Mouse (Mus musculus) Patski (cell line): ENCODE data around the gene Flywch2. TPM values are rescaled to one million over a fixed set of nuclear protein-coding genes. Genes with fewer than 3 reads are reported as not detected.
"Not testable (repeated sequence)": the region's sequence is repeated elsewhere in the genome, so short reads cannot be mapped to it uniquely, and the experiment has no call there.

Experiments
- ATAC-seq: fragments of 100-300 bp; one replicate; pipeline ENCODE4 v1.8.0; 2021
- CTCF ChIA-PET: fragments of 350-600 bp; sonication (Branson Sonifier 250); formaldehyde crosslinking; loops from one replicate; lab custom pipeline; 2022; ENCODE audit warnings: inconsistent platforms; lab: Charles Lee
- POLR2A ChIA-PET: fragments of 350-600 bp; sonication (Branson Sonifier 250); formaldehyde crosslinking; loops from one replicate; lab custom pipeline; 2022; ENCODE audit warnings: antibody characterized with exemption, inconsistent platforms; lab: Charles Lee
- DNase-seq: peaks from one replicate; pipeline ENCODE4 v3.0.0-alpha.2; 2011; ENCODE audit warnings: low read depth, low spot score
- H3K27me3 ChIP-seq: fragments of 371-371 bp; one replicate; pipeline ENCODE4 v1.5.1; 2021
- CTCF ChIP-seq: fragments of 100-300 bp; IDR thresholded peaks from one replicate; pipeline ENCODE4 v1.5.1; 2021
- in situ Hi-C: fragments of 300-500 bp; cut with MboI; formaldehyde crosslinking; loops from 3 replicates; pipeline ENCODE4 v1.11.1; 2018; ENCODE audit warnings: low pct_unique_long_range_greater_than_20kb, mixed read lengths
- polyA plus RNA-seq: library from polyadenylated mRNA; unstranded; gene quantifications from one replicate; pipeline ENCODE4 v1.2.3, GENCODE M21; 2021

Flywch2 gene
- polyA plus RNA-seq, 1 experiment from 2014 or later: 7.9 TPM

- CTCF ChIA-PET: interaction anchor here (0.7 to 2.6 kb wide), 12 partner anchors 19 to 187 kb away, joined by 3 to 6 read pairs (median 4); partner anchors contain the start of genes Elob, Prss32 and Prss41
- POLR2A ChIA-PET: interaction anchor here (1.5 to 1.6 kb wide), 2 partner anchors 15 to 30 kb away, joined by 3 to 4 read pairs; no protein-coding TSS in a partner anchor
These were observed 12.2 kb downstream of the Flywch2 start for GRCm38 (mm10) chr17:23773676-23774075.

DNA sequence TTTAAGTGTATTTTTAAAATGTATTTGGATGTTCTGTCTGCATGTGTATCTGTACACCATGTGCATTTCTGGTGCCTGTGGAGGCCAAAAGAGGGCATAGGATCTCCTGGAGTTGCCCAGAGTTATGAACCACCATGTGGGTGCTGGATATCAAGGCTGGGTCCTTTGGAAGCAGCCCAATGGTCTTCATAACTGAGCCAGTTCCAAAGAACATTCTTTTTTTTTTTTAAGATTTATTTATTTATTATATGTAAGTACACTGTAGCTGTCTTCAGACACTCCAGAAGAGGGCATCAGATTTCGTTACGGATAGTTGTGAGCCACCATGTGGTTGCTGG lies 13.7 kb downstream of the Flywch2 start:
- POLR2A ChIA-PET, DNase-seq, H3K27me3 ChIP-seq, ATAC-seq: not testable (repeated sequence)
- in situ Hi-C loops: loop anchor here (5.0 kb wide), 1 partner anchor 75 kb away; no protein-coding TSS in a partner anchor
- CTCF ChIA-PET: interaction anchor here (1.0 to 1.6 kb wide), 2 partner anchors 20 to 72 kb away, joined by 3 to 6 read pairs; partner anchors contain the start of genes Prss32 and Prss41

More at GRCm38 (mm10) chr17:23773676-23774075, 12.2 kb downstream of the Flywch2 start:
- DNase-seq (no peak), ATAC-seq (no peak)
- no peaks in the 10 kb centered on the region for H3K27me3 ChIP-seq
- in situ Hi-C loops: loop anchor here (5.0 kb wide), 1 partner anchor 74 kb away; no protein-coding TSS in a partner anchor
- no peak for TF ChIP-seq CTCF

DNA sequence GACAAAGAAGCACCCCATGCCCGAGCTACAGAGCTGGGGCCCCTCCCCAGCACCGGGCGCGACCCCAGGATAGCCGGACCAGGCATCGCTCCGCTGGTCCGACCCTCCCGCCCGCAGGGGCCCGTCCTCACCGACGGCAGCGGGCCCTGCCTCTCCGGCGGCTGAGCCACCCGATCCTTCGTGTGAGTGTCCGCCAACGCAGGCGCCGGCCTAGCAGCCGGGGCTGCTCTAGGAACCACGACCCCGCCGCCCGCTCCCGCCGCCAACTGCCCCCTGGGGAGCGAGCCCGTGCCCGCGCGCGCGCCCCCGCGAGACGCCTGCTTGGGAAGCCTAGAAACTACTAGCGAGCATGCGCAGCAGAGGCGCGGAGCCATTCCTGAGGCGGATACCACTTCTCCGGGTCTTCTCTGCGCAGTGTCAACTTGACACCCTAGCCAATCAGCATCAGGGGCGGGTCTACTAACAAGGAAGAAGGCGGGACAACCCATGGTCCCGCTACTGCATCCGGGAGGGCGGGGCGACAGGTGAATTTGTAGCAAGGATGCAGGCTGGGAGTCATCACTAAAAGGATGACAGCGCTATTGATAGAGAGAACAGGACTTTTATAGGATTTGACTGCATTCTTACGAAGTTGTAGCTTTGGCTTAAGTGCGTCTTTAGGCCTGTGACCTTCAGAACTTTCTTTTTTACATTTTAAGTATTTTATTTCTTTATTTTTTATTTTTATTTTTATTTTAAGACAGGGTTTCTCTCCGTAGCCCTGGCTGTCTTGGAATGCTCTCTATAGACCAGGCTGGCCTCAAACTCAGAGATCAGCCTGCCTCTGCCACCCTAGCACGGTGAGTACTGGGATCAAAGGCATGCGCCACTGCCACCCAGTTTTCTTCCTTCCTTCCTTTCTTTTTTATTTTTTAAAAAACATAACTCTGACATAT lies 14.3 kb downstream of the Flywch2 start, which contains the start of gene Flywch1:
Gene Flywch1 (minus strand): TSS at position 319 of the 935 bp plus-strand sequence.
- DNase-seq (peak; percentile 92), ATAC-seq (peak; percentile 82)
- no peaks in the 10 kb centered on the region for H3K27me3 ChIP-seq
- in situ Hi-C loops: loop anchor here (5.0 kb wide), 1 partner anchor 76 kb away; no protein-coding TSS in a partner anchor
- ChIA-PET POLR2A (no interaction called here), CTCF (interaction anchor here (1.0 kb wide), 2 partner anchors 21 to 154 kb away, joined by 3 read pairs; no protein-coding TSS in a partner anchor)
- TF ChIP-seq CTCF: no peak

- in situ Hi-C loops: loop anchor here (5.0 kb wide), 1 partner anchor 76 kb away; no protein-coding TSS in a partner anchor
- POLR2A ChIA-PET: no interaction called here
- no peak for DNase-seq
- H3K27me3 ChIP-seq: no peaks in the 10 kb centered on the region
- TF ChIP-seq CTCF: no peak
- CTCF ChIA-PET: interaction anchor here (0.9 to 1.0 kb wide), 2 partner anchors 155 to 190 kb away, joined by 3 read pairs; no protein-coding TSS in a partner anchor
- ATAC-seq: peak; percentile 60
These were observed 15.0 kb downstream of the Flywch2 start for GRCm38 (mm10) chr17:23770896-23771283.

DNA sequence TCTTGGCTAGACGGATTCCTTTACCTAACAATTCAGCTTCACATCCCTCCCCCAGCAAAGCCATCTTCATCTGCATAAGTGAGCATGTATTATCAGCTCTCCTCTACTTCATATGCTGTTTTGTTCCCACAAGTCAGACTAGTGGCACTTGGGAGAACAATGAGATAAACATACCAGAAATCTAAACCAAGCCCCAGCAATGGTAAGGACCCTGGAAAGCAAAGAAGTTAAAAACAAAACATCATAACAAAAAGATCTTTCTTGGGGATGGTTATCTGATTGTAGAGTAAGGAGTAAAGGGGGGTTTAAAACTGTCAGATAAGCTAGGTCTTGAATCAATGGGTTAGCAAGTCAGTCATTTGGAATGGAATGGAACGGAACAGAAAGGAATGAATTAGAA lies 15.4 kb downstream of the Flywch2 start:
- ATAC-seq (no peak), DNase-seq (no peak)
- CTCF ChIA-PET: interaction anchor here (0.9 to 1.1 kb wide), 3 partner anchors 37 to 190 kb away, joined by 3 read pairs; no protein-coding TSS in a partner anchor

DNA sequence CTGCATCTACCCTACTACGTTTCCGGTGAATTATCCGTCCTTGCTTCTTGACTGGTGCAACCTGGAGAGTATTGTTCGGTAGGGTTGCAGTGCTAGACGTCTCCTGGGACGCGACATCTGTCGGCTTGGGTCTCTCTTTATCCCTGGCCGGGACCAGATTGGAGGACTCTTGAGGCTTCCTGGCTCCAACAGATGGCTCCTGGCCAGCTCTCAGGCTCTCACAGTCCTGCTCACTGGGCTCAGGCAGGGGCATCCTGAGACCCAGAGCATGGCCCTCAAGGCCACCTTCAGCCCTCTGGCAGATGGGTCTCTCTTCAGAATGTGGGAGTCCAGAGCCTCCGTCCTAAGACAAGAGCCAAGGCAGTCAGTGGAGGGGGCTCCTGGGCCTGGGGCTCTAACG lies 22.9 kb downstream of the Flywch2 start:
- CTCF ChIA-PET: no interaction called here
- TF ChIP-seq CTCF: no peak
- in situ Hi-C loops: no loop called here
- DNase-seq (no peak), ATAC-seq (no peak)
- H3K27me3 ChIP-seq: no peaks in the 10 kb centered on the region
- POLR2A ChIA-PET: no interaction called here

More for the DNA sequence above, 15.4 kb downstream of the Flywch2 start:
- in situ Hi-C loops: loop anchor here (5.0 kb wide), 1 partner anchor 77 kb away; no protein-coding TSS in a partner anchor
- H3K27me3 ChIP-seq: no peaks in the 10 kb centered on the region
- no peak for TF ChIP-seq CTCF
- POLR2A ChIA-PET: no interaction called here

DNA sequence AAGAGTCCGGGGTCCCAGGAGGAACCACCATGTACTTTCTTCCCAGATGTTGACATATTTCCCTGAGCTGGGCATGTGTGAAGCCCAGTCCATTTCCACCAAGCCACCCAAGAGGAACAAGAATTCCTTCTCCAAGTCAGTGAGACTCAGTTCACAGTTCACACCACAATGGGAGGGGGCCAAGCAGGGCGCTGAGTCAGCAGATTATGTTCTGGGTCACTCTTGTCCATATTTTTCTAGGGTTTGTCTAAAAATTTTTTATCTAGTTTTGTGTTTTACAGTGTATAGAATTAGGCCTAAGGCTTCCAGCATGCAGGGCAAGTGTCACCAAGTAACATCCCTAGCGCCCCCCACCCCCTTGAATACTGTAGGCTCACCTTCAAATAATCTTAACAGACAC lies 24.7 kb downstream of the Flywch2 start:
- no peaks in the 10 kb centered on the region for H3K27me3 ChIP-seq
- no peak for TF ChIP-seq CTCF
- ChIA-PET POLR2A (no interaction called here), CTCF (interaction anchor here (0.7 to 0.8 kb wide), 2 partner anchors 11 to 12 kb away, joined by 3 to 4 read pairs; no protein-coding TSS in a partner anchor)
- ATAC-seq (no peak), DNase-seq (no peak)
- in situ Hi-C loops: no loop called here

DNA sequence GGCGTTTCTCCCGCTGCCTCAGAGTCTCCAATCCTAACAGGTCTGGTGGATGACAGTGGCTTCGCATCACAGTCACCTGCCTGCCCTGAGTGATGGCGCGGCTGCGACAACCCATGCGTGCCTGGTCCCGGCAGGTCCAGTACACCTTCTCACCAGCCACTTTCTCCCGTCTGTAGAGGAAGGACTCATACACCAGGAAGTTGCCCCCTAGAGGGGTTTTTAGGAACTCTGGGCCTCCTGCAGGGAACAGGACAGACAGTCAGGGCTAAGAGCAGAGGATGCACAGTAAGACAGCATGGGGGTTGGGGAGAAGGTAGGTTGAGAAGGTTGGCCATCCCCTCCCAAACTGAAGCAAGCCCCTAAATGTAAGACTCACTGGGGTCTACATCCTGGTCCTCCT lies 25.6 kb downstream of the Flywch2 start:
- TF ChIP-seq CTCF: no peak
- H3K27me3 ChIP-seq: no peaks in the 10 kb centered on the region
- no peak for ATAC-seq
- POLR2A ChIA-PET: no interaction called here
- no peak for DNase-seq
- in situ Hi-C loops: no loop called here
- CTCF ChIA-PET: no interaction called here

DNA sequence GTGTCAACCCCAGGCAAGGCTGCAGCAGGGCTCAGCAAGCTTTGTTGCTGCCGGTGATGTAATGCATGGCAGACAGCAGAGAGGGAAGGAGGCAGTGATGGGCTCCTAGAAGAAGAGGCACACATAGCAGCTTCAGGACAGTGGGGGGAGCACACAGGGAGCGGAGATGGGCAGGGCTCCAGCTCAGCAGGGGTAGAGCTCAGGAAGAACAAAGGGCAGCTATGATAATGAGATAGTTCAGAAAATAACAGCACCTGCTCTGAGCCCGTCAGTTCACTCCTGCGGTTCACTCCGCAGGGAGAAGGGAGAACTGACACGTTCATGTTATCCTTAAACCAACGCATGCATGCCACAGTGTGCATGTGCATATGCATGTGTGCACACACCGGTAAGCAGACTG lies 27.1 kb downstream of the Flywch2 start:
- ATAC-seq (no peak), DNase-seq (no peak)
- POLR2A ChIA-PET: no interaction called here
- TF ChIP-seq CTCF: no peak
- CTCF ChIA-PET: interaction anchor here (1.8 kb wide), 1 partner anchor 19 kb away, joined by 4 read pairs; no protein-coding TSS in a partner anchor
- in situ Hi-C loops: no loop called here
- H3K27me3 ChIP-seq: no peaks in the 10 kb centered on the region

- ChIA-PET POLR2A (interaction anchor here (0.6 kb wide), 1 partner anchor 81 kb away, joined by 7 read pairs; no protein-coding TSS in a partner anchor), CTCF (interaction anchor here (1.1 to 1.8 kb wide), 3 partner anchors 9 to 96 kb away, joined by 3 to 4 read pairs (median 3); no protein-coding TSS in a partner anchor)
- DNase-seq (no peak), ATAC-seq (no peak)
- TF ChIP-seq CTCF: no peak
- H3K27me3 ChIP-seq: no peaks in the 10 kb centered on the region
- in situ Hi-C loops: no loop called here
These were observed 28.3 kb downstream of the Flywch2 start for GRCm38 (mm10) chr17:23757581-23757980.
